Mouse (Mus musculus) layer of hippocampus, postnatal 10 days (tissue): Measurements from ENCODE around the gene Smlr1. TPM values are rescaled to one million over a fixed set of nuclear protein-coding genes. Genes with fewer than 3 reads are reported as not detected.

Experiments used
- DNase-seq, 2 experiments: peaks; one replicate each; pipeline ENCODE4 v3.0.0; 2021; ENCODE audit warnings: low spot score in 2 of 2
- long read RNA-seq: library from polyadenylated mRNA; stranded (forward); transcript quantifications from one replicate; pipeline ENCODE4 v2.0.0, GENCODE M21; 2023
- total RNA-seq, 2 experiments: library from RNA; stranded (reverse); gene quantifications; 2 replicates each; pipeline ENCODE4 v1.2.3; 2021

Smlr1 gene
- not detected for total RNA-seq
- long read RNA-seq, result 0 reads

DNA sequence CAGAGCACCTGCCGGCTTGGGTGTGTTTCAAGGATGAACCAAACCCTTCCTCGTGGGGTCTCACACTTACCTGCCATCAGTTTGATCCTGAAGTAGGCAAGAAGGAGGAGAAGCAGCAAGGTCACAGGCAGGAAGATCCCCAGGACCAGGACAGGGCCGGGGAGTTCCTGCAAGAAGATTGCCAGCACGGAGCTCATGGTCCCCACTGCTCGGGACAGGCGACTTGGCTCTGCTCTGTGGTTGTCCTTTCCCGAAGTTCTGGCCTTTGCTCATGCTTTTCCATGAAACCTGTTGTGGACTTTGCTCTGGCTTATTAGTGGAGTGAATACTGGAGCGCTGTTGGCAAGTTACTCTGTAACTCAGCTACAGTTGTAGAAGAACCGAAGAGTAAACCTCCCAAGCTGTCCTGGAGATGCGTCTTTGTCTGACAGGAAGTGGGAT, at the start of gene Smlr1:
Gene Smlr1 (minus strand): TSS at position 377 of the 441 bp plus-strand sequence.
- no peak for DNase-seq

DNA sequence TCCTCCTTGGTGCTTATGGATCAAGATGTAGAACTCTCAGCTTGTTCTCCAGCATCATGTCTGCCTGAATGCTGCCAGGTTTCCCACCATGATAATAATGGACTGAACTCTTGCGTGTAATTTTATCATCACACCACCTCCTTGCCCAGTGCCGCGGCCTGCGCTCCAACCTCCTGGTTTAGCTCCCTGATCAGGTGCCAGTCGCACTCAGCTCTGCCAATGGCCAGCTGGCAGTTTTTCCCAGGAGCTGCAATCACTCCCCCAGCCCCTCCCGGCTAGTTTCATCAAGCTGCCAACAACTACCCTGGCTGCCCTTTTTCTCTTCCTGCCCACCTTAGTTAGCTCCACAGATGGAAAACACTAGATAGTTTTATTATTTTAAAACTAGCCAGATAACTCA, 48.8 kb upstream of the Smlr1 start:
- peak; percentile 54 to 56 for DNase-seq

DNA sequence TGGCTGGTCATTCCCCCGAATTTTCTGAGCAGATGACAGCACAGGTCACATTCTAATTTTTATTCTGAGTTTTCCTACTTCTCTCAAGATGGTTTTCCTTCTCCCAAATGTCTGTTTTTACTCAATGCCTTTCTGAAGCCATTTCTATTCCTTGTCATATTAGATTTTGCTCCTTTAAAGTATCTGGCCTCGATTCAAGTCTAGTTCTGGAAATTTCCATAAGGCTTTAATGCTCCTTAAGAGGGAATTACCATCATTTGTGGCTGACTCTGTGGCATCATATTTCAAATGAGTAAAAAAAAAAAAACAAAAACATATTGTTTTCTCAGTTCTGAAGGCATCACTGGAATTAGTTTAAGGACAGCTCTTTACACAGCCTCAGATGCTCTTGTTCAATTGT, 44.0 kb upstream of the Smlr1 start:
- DNase-seq, result no peak

DNA sequence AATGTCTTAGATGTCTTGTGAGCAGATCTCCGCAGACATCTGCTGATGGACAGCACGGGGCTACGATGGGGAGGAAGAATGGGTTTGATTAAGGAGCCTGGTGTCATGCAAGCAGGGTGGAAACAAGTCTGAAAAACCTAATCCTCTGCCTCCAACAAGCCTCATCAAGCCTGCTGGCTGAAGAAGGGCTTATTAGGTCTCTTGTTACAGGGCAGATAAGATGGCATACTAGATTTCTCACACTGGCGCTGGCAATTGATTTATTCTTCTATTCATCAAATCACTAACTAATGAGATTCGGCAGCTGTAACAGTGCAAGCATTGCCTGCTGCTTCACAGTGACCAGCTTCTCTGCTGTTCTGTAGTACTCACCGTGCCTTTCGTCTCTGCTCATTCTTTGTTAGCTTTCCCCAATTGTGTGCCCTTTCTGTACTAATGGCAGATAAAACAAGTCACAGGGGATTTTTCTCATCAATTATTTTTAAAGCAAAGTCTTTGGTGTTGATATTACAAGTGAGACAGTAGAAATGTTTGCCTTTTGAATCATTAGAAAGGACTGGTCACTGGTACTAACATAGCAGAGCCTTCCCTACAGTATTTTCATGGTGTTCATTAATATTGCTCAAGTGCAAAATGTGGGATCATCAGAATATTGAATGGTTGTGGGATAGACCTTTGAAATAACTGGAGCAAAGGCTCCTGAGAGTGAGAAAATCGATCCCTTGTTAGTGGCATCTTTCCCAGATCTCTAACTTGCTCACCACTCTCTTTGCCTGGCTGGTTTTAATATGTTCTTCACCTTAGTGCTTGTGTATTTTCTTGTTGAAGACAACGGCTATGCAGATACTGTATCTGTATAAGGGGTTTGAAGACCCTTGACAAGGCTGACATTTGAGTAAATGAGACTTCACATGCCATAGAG, 35.5 kb upstream of the Smlr1 start:
- DNase-seq, result no peak

DNA sequence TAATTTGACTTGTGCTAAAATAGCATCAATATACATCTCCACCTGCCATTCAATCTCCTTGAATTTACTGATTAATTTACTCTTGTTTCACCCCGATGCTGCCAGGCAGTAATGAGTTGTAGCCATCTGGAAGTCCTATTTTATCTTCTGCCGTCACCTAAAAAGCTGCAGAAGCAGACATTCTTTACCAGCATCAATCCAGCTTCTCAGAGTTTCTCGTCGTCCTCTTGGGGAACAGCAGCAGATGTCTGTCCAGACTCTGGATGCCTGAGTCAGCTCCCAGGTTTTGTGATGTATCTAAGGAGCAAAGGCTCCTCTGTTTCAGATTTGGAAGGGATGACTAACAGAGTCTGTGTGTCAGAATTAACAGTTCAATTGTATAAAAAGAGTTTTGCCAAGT, 16.9 kb upstream of the Smlr1 start:
- no peak for DNase-seq

- no peak for DNase-seq
These were observed 5.0 kb upstream of the Smlr1 start for GRCm38 (mm10) chr10:25541097-25541496.

- DNase-seq, result no peak
These were observed 3.7 kb upstream of the Smlr1 start for GRCm38 (mm10) chr10:25539771-25540168.

- peak; percentile 51 to 67 for DNase-seq
These were observed 3.2 kb upstream of the Smlr1 start for GRCm38 (mm10) chr10:25539146-25539770.

- DNase-seq, result no peak
These were observed 2.7 kb upstream of the Smlr1 start for GRCm38 (mm10) chr10:25538738-25539137.

DNA sequence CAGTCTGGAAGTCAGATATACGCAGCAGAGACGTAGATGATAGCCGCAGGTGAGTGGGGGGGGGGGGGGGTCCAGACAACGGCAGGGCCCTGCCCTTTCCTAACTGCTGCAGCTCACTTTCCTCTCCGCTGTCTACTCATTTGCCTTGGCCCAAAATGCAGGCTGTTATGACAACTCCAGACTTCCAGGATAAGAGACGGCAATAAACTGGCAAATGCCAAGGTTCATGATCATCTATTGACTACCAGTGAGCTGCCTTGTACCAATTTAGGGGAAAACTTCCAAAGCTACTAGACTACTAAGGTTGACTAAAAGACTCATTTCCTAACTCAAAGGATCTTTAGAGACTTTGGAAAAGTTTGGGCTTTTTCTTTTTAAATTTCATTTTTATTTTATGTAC, 554 bp upstream of the Smlr1 start:
- DNase-seq, result no peak

GRCm38 (mm10) chr10:25534467-25534866, 1.6 kb downstream of the Smlr1 start:
- no peak for DNase-seq

- DNase-seq, result no peak
These were observed 2.4 kb downstream of the Smlr1 start for GRCm38 (mm10) chr10:25533513-25534246.

GRCm38 (mm10) chr10:25533105-25533504, 3.0 kb downstream of the Smlr1 start:
- no peak for DNase-seq

- DNase-seq, result no peak
These were observed 4.7 kb downstream of the Smlr1 start for GRCm38 (mm10) chr10:25531335-25531734.

DNA sequence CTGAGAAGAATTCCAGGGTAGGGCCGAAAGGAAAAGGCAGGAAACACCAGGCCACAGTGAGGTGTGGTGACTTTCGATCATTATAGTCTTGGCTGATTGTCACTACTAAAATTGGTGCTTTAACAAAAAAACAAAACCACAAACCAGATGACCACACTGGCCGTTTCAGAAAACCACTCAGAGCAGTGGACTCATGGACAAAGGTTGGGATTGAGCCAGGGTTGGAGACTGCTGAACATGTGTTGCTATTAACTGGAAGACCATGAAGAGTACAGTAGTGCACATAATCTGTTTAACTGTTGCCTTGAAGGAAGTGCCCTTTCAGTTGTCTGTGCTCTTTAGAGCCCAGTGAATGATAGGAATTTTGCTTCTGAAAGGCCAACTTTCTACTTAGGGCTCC, 8.9 kb downstream of the Smlr1 start:
- DNase-seq, result no peak

- no peak for DNase-seq
These were observed 9.4 kb downstream of the Smlr1 start for GRCm38 (mm10) chr10:25526622-25527021.

DNA sequence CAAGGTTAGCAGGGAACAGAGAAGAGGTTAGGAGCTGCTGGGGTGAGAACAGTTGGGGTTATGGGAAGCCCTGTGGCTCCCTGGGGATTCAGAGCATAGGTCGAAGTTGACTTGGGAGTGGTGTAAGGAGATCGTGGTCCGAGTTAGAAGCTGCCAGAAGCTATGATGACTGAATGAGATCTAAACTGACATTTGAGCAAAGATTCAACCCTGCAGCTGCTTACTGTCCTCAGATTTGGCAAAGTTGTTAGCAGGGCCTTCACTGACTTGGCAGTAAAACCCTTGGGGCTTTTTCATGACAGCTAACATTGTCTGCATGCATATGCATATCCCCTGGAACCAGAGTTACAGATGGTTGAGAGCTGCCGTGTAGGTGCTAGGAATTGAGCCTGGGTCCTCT, 9.9 kb downstream of the Smlr1 start:
- DNase-seq, result no peak

- no peak for DNase-seq
These were observed 12.3 kb downstream of the Smlr1 start for GRCm38 (mm10) chr10:25523727-25524126.

GRCm38 (mm10) chr10:25520428-25520827, 15.6 kb downstream of the Smlr1 start:
- no peak for DNase-seq

- no peak for DNase-seq
These were observed 16.1 kb downstream of the Smlr1 start for GRCm38 (mm10) chr10:25519954-25520353.

DNA sequence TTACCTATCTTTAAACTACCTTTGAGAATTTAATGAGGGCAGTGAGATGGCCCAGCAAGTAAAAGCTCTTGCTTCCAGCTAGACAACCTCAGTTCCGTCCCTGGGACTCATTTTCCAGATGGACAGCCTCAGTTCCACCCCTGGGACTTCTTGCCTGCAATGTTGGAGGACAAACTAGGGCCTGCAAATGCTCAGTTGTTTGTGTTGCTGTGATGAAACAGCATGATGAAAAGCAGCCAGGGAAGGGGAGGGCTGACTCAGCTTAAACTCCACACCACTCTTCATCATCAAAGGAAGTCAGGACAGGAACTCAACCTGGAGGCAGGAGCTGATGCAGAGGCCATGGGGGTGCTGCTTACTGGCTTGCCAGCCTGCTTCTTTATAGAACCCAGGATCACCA, 22.2 kb downstream of the Smlr1 start:
- DNase-seq, result no peak

DNA sequence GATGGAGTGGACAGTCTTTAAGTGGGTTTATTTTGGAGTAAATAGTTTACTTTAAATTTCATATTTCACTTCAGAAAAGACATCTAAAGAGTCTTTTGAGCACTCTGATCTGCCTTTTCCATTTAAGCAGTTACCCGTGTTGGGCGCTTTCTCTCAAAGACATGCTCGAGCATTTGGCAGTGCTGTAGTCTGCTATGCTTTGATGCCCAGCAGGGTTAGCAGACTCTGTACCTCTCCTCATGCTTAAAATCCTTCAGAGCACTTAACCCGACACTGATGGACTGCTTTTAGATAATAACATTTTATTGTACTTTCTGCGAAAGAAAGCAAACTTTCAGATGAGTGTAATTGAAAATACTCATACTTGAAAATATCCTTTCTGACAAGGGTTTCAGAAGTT, 32.8 kb downstream of the Smlr1 start:
- DNase-seq, result no peak
